Mouse (Mus musculus): ENCODE data around the gene Edf1.

Edf1 gene

GRCm38 (mm10) chr2:25565741-25566140 is 8.1 kb downstream of the Edf1 start:
- no peak for DNase-seq

- no peak for DNase-seq
These were observed 8.9 kb downstream of the Edf1 start for GRCm38 (mm10) chr2:25566558-25566957.

- no peak for DNase-seq
These were observed 10.9 kb downstream of the Edf1 start for GRCm38 (mm10) chr2:25568473-25569019.

GRCm38 (mm10) chr2:25569323-25569722 is 11.7 kb downstream of the Edf1 start:
- DNase-seq = no peak

- no peak for DNase-seq
These were observed 13.6 kb downstream of the Edf1 start for GRCm38 (mm10) chr2:25571221-25571620.

GRCm38 (mm10) chr2:25573068-25573467 is 15.4 kb downstream of the Edf1 start:
- DNase-seq = no peak

- no peak for DNase-seq
These were observed 16.5 kb downstream of the Edf1 start for GRCm38 (mm10) chr2:25574136-25574535.

- DNase-seq = peak; percentile 98
These were observed 17.2 kb downstream of the Edf1 start, which contains the start of the genes Mamdc4 and Phpt1 for GRCm38 (mm10) chr2:25574579-25575431. Gene Mamdc4, minus strand, starts transcription at chr2:25574845. Gene Phpt1, minus strand, starts transcription at chr2:25575224.

- DNase-seq = peak; percentile 43
These were observed 17.9 kb downstream of the Edf1 start for GRCm38 (mm10) chr2:25575432-25576027.

GRCm38 (mm10) chr2:25576028-25576850 is 18.6 kb downstream of the Edf1 start:
- DNase-seq = no peak

GRCm38 (mm10) chr2:25576965-25577891 is 19.6 kb downstream of the Edf1 start:
- no peak for DNase-seq

- no peak for DNase-seq
These were observed 20.5 kb downstream of the Edf1 start for GRCm38 (mm10) chr2:25577951-25578795.

GRCm38 (mm10) chr2:25578796-25579736 is 21.4 kb downstream of the Edf1 start:
- no peak for DNase-seq

GRCm38 (mm10) chr2:25579737-25580460 is 22.3 kb downstream of the Edf1 start:
- DNase-seq = peak; percentile 67

- DNase-seq = no peak
These were observed 23.0 kb downstream of the Edf1 start for GRCm38 (mm10) chr2:25580621-25581101.

GRCm38 (mm10) chr2:25581294-25581864 is 23.7 kb downstream of the Edf1 start, which contains the start of gene Ajm1:
Gene Ajm1, minus strand, starts transcription at chr2:25581757.
- peak; percentile 74 for DNase-seq

GRCm38 (mm10) chr2:25581901-25582301 is 24.3 kb downstream of the Edf1 start:
- DNase-seq = no peak

GRCm38 (mm10) chr2:25582466-25583119 is 24.9 kb downstream of the Edf1 start:
- DNase-seq = peak; percentile 52

Data from kidney, postnatal 14 days (tissue).